Mouse (Mus musculus) thymus, adult 2 months (tissue): ENCODE measurements around the gene Gm20517.

Experiments
- CTCF ChIP-seq: fragments of 200-500 bp; IDR thresholded peaks from 2 replicates; pipeline ENCODE4 v1.5.1; 2012; ENCODE audit warnings: mild to moderate bottlenecking, control low read depth, low read length, moderate library complexity, borderline replicate concordance; ENCODE audit not compliant: control insufficient read depth, poor library complexity, insufficient read depth; ENCODE audit errors: extremely low read depth
- POLR2A ChIP-seq: fragments of 200-500 bp; IDR thresholded peaks from 2 replicates; pipeline ENCODE4 v1.6.1; 2012; ENCODE audit warnings: mild to moderate bottlenecking, low read length, control low read depth, moderate library complexity; ENCODE audit not compliant: control insufficient read depth, poor library complexity, insufficient read depth; ENCODE audit errors: extremely low read depth

DNA sequence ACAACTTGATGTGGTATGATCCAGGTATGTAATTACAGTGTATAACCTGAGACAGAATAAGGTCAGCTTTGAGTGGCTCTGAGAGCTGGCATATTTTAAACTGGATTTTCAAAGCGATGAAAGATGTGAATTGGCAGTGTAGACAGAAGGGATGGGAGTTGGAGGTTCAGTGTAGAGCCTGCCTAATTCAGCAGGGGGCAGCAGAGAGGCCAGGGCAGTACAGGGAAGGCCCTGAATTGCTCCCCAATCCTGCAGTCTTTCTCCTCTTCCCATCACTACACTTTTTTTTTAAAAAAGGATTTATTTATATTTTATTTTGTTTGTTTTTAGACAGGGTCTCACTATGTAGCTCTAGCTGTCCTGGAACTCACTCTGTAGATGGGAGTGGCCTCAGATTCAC lies 2.6 kb downstream of the Gm20517 start:
- no peak for TF ChIP-seq CTCF
- no peak for TF ChIP-seq POLR2A
